Mouse (Mus musculus): ENCODE measurements at regions not wholly inside any gene's neighbourhood (a gene's known extent, or its start where the extent isn't known, plus 50 kb on each side); places are given as distances from the start of the nearest gene placed in this dataset.

GRCm38 (mm10) chr10:37079535-37079934, 59.2 kb downstream of the Marcks start:
- intact Hi-C loops (cut with DNase I): no loop called here

GRCm38 (mm10) chr10:37078439-37078838, 60.3 kb downstream of the Marcks start:
- intact Hi-C loops (cut with DNase I): no loop called here
- DNase-seq (ENCODE audit: low spot score in 2 of 2): peak; percentile 47 to 56

More at GRCm38 (mm10) chr10:37079535-37079934, 59.2 kb downstream of the Marcks start:
- no peak for DNase-seq (ENCODE audit: low spot score in 2 of 2)

GRCm38 (mm10) chr10:37077741-37078140, 61.0 kb downstream of the Marcks start:
- DNase-seq (ENCODE audit: low spot score in 2 of 2): no peak
- intact Hi-C loops (cut with DNase I): no loop called here

GRCm38 (mm10) chr10:37072834-37073233, 65.9 kb downstream of the Marcks start:
- intact Hi-C loops (cut with DNase I): loop anchor here (2.0 to 5.0 kb wide), 3 partner anchors 64 to 1774 kb away; partner anchors contain the start of gene Marcks
- peak; percentile 83 to 87 for DNase-seq (ENCODE audit: low spot score in 2 of 2)

GRCm38 (mm10) chr10:37072061-37072460, 66.7 kb downstream of the Marcks start:
- intact Hi-C loops (cut with DNase I): loop anchor here (2.0 to 5.0 kb wide), 3 partner anchors 65 to 1775 kb away; partner anchors contain the start of gene Marcks
- no peak for DNase-seq (ENCODE audit: low spot score in 2 of 2)

- intact Hi-C loops (cut with DNase I): loop anchor here (5.0 kb wide), 2 partner anchors 66 to 1776 kb away; partner anchors contain the start of gene Marcks
- no peak for DNase-seq (ENCODE audit: low spot score in 2 of 2)
These were observed 67.3 kb downstream of the Marcks start for GRCm38 (mm10) chr10:37071420-37071819.

Data from left cerebral cortex, postnatal 14 days (tissue).